Mouse (Mus musculus): Measurements from ENCODE around the gene Vezt.

Gene Vezt

GRCm38 (mm10) chr10:94017455-94017854 is 18.2 kb downstream of the Vezt start:
- TF ChIP-seq GATA4 (IDR thresholded peaks at IDR 0.05; ENCODE audit: insufficient replicate concordance, low read length) = no peak

DNA sequence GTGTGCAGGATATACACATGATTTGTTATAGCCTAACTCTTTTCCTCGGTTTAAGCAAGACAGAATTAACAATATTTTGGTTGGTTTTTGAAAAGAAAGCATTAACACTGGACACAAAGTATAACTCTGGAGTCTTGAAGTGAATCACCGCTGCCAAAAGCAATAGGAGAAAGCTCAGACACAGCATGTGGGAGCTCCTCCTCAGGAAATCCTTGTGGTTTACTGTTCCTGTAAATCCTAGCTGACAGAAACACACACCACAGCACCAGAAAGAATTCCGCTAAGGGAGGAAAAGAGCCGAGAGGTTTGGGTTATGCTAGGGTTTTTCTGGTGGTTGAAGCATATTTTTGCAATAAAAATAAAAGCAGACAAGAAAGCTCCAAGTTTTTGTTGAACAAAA is 21.4 kb downstream of the Vezt start:
- no peak for TF ChIP-seq GATA4 (IDR thresholded peaks at IDR 0.05; ENCODE audit: insufficient replicate concordance, low read length)

DNA sequence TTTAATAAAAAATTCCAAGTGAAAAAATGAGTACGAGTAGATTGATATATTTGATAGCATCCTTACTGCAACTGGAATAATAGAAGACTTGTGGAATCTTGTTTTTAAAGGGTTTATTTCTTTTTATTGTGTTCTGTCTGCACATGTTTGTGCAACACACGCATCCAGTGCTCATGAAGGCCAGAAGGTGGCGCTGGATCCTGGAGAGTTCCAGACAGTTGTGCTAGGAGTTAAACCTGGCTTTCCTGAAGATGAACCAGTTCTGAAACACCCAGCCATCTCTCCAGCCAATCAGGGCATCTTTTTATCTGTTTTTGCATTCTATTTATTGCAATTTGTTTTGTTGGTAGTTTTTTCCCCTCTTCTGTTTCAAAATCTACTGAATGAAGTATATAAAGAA is 22.4 kb downstream of the Vezt start:
- TF ChIP-seq GATA4 (IDR thresholded peaks at IDR 0.05; ENCODE audit: insufficient replicate concordance, low read length) = no peak

DNA sequence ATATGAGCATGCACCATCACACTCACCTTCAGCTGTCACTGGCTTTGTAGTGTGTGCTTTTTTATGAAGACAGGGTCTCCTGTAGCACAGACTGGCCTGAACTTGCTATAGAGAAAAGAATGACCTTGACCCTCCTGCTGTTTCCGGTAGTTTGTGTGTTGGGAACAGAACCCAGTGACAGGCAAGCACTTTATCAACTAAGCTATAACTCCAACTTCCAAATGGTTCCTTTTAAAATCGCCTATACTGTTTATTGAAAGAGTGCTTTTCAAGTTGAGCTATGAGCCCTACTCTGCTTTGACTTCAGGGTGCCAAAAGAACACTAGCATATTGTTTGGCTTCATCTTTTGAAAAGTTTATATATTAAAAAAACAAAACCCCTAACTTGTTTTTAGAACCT is 24.6 kb downstream of the Vezt start:
- TF ChIP-seq GATA4 (IDR thresholded peaks at IDR 0.05; ENCODE audit: insufficient replicate concordance, low read length) = no peak

DNA sequence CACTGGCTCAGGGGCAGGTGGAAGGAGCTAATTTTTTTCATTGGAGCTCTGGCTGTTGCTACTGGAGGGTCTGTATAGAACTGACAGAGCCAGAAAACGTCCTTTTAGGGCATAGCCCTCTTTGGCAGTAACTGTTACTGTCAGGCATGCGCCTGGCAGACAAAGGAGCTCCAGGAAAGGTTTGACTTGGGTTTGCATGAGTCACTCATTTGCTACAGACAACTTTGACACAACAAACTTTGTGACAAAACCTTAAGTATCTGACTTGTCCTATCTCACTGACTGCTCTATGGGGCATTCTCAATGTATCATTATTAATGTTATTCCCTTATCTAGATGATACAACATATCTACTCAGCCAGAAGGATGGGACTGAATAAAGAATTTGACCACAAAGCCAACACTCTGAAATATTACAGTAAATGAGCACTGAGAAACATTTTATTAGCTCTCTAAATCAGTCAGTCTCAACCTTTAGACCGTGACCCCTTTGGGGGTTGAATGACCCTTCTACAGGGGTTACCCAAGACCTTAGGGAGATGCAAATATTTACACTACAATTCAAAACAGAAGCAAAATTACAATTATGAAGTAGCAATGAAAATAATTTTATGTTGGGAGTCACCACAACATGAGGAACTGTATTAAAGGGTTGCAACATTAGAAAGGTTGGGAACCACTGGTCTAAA is 25.5 kb downstream of the Vezt start:
- TF ChIP-seq GATA4 (IDR thresholded peaks at IDR 0.05; ENCODE audit: insufficient replicate concordance, low read length) = no peak

- no peak for TF ChIP-seq GATA4 (IDR thresholded peaks at IDR 0.05; ENCODE audit: insufficient replicate concordance, low read length)
Observed at GRCm38 (mm10) chr10:94008356-94008755, 27.3 kb downstream of the Vezt start.

DNA sequence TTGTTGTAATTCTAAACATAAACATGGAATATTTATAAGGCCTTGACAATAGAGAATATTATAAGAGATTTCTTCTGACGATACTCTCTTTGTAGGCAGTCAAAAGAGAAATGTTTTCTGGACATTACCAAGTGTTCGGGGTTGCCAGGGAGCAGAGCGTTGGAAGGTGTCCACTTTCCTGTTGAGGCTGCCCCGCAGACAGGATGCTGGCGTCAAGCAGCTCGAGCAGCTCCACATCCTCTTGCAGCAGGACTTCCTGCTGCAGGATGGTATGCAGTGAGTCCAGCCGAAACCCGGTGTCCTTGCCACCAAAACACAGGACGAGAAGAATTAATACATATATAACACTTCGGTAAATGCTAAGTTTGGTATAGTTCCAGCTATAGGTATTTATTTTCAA is 35.4 kb downstream of the Vezt start:
- no peak for TF ChIP-seq GATA4 (IDR thresholded peaks at IDR 0.05; ENCODE audit: insufficient replicate concordance, low read length)

DNA sequence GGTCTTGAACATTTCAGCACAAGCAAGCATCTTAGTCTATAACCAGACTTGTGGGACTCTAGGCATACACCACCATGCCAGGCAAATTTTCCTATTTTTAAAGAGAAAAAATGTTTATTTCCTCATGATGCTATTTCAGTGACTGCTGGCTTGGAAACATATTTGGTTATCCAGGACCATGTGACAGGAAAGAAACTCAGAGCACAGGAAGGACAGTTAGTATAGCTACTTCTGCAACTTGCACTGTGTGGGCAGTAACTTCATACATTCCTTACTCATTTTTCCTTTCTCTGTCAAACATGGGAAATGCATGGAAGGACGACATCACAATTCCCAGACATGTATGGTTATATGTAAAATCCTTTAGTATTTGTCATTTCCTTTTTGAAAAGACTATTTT is 36.3 kb downstream of the Vezt start:
- TF ChIP-seq GATA4 (IDR thresholded peaks at IDR 0.05; ENCODE audit: insufficient replicate concordance, low read length) = no peak

GRCm38 (mm10) chr10:93995100-93995499 is 40.5 kb downstream of the Vezt start:
- no peak for TF ChIP-seq GATA4 (IDR thresholded peaks at IDR 0.05; ENCODE audit: insufficient replicate concordance, low read length)

DNA sequence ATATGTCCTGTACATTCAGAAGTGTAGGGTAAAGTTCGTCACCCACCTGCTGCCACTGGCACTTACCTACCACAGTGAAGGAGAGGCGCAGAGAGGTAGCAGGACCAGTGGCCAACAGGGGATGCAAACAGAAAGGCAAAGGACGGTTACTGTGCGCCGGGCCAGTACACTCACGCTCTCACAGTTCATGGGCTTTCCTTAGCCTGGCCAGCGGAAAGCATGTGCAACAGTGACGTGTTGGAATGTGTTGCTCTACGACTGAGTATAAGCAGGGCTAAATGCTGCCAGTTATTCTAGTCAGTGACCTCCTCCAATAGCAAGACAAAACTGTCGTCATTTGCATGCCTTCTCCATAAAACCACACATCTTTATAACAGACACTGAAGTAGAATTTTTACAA is 41.5 kb downstream of the Vezt start:
- no peak for TF ChIP-seq GATA4 (IDR thresholded peaks at IDR 0.05; ENCODE audit: insufficient replicate concordance, low read length)

DNA sequence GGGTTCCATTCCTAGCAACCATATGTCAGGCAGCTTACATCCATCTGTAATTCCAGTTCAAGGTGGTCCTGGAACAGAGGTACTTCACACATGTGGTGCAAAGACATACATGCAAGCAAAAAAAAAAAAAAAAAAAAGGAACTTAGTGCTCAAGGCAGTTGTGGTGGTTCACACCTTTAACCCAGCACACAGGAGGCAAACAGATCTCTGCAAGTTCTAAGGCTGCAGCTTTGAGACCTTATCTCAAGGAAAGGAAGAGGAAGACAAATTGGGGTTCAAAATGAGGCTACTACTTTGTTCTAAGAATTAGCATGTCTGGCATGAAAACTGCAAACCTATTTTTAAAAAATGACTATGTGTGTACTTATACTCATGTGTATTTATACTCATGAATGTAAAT is 50.3 kb downstream of the Vezt start:
- TF ChIP-seq GATA4 (IDR thresholded peaks at IDR 0.05; ENCODE audit: insufficient replicate concordance, low read length) = no peak

GRCm38 (mm10) chr10:93969306-93969705 is 66.3 kb downstream of the Vezt start:
- TF ChIP-seq GATA4 (IDR thresholded peaks at IDR 0.05; ENCODE audit: insufficient replicate concordance, low read length) = no peak

DNA sequence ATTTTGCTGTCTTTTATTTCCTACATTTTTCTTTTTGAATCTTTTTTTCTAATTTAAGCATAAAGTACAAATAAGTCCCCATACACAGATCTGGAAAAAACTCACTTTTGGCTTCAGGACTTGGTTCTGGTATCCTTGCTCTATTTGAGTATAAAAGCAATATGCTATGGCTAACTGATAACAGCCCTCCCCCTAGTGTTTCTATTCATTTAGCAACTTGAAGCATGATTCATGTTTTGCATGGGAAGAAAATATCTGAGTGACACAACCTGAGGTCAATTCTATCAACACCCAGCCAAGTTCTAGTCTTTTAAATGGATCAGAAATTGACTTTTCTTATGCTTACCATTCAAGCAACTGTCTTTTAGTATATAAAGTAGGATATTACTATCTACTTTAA is 68.1 kb downstream of the Vezt start:
- TF ChIP-seq GATA4 (IDR thresholded peaks at IDR 0.05; ENCODE audit: insufficient replicate concordance, low read length) = no peak

- no peak for TF ChIP-seq GATA4 (IDR thresholded peaks at IDR 0.05; ENCODE audit: insufficient replicate concordance, low read length)
Observed at GRCm38 (mm10) chr10:93954023-93954422, 81.6 kb downstream of the Vezt start.

DNA sequence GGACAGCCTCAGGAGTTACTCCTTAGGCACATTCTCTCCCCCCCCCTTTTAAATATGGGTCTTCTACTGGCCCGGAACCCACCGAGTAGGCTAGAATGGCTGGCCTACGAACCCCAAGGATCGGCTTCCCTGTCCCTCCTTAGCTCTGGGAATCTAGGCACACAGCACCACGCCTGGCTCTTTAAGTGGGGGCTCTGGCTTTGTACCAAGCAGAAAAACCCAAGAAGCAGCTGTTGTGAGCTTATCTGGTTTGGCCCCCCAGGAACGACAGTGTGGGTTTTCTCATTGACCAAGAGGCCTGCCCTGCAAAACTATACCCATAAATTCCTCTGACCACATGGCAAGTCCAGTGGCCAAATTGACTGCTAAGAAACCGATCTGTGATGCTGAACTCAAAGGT is 82.1 kb downstream of the Vezt start:
- no peak for TF ChIP-seq GATA4 (IDR thresholded peaks at IDR 0.05; ENCODE audit: insufficient replicate concordance, low read length)

GRCm38 (mm10) chr10:93950991-93951390 is 84.6 kb downstream of the Vezt start:
- no peak for TF ChIP-seq GATA4 (IDR thresholded peaks at IDR 0.05; ENCODE audit: insufficient replicate concordance, low read length)

GRCm38 (mm10) chr10:93949921-93950320 is 85.7 kb downstream of the Vezt start:
- TF ChIP-seq GATA4 (IDR thresholded peaks at IDR 0.05; ENCODE audit: insufficient replicate concordance, low read length) = no peak

All from liver, adult (tissue).